Mouse (Mus musculus) liver, embryonic 14.5 days (tissue): Measurements from ENCODE around the gene Apbb2. TPM values are rescaled to one million over a fixed set of nuclear protein-coding genes. Genes with fewer than 3 reads are reported as not detected.

Experiments
- ATAC-seq: fragments of 200-750 bp; cut with Nextera tagmentation; 2 replicates; pipeline ENCODE4 v1.8.0; 2017; ENCODE audit warnings: moderate number of reproducible peaks, mild to moderate bottlenecking, moderate library complexity; ENCODE audit not compliant: insufficient read depth
- DNase-seq, 3 experiments: peaks; one replicate each; pipeline ENCODE4 v3.0.0-alpha.2; 2012 to 2013; ENCODE audit warnings: low read depth in 3 of 3, low spot score in 3 of 3
- H3K27ac ChIP-seq: fragments of 300-500 bp; sonication (generic); 2 replicates; pipeline ENCODE4 v1.5.1; 2014; ENCODE audit warnings: moderate library complexity, mild to moderate bottlenecking, control low read depth, inconsistent platforms
- H3K27me3 ChIP-seq: fragments of 300-500 bp; sonication (generic); 2 replicates; pipeline ENCODE4 v1.6.1; 2014; ENCODE audit warnings: mild to moderate bottlenecking, low read length, moderate library complexity; ENCODE audit not compliant: control insufficient read depth, insufficient read depth
- H3K36me3 ChIP-seq: fragments of 300-500 bp; sonication (generic); replicated peaks from 2 replicates; pipeline ENCODE4 v1.6.1; 2014; ENCODE audit warnings: low read depth; ENCODE audit not compliant: control insufficient read depth, insufficient read depth
- H3K4me1 ChIP-seq, 2 experiments: fragments of 200-500 bp in 1 of 2; fragments of 300-500 bp in 1 of 2; sonication (generic) in 1 of 2; replicated peaks; 2 replicates each; pipeline ENCODE4 v1.6.1; 2012 to 2014; ENCODE audit warnings: antibody characterized with exemption in 1 of 2, inconsistent platforms in 1 of 2, low read length in 1 of 2; ENCODE audit not compliant: control insufficient read depth in 2 of 2, insufficient read depth in 2 of 2
- H3K4me2 ChIP-seq: fragments of 300-500 bp; sonication (generic); 2 replicates; pipeline ENCODE4 v1.6.1; 2014; ENCODE audit warnings: low read depth, mild to moderate bottlenecking, control low read depth, moderate library complexity
- H3K4me3 ChIP-seq, 2 experiments: fragments of 200-500 bp in 1 of 2; fragments of 300-500 bp in 1 of 2; sonication (generic) in 1 of 2; 2 replicates each; pipeline ENCODE4 v1.5.1; 2012 to 2014; ENCODE audit warnings: low read depth in 2 of 2, low read length in 2 of 2, mild to moderate bottlenecking in 2 of 2, control low read depth in 1 of 2, inconsistent platforms in 1 of 2, moderate library complexity in 1 of 2; ENCODE audit not compliant: insufficient read depth in 1 of 2
- H3K9ac ChIP-seq: fragments of 300-500 bp; sonication (generic); replicated peaks from 2 replicates; pipeline ENCODE4 v1.6.1; 2014; ENCODE audit warnings: mild to moderate bottlenecking, control low read depth, moderate library complexity
- H3K9me3 ChIP-seq: fragments of 300-500 bp; sonication (generic); 2 replicates; pipeline ENCODE4 v1.6.1; 2016; ENCODE audit warnings: low read length, mixed read lengths; ENCODE audit not compliant: control insufficient read depth
- CTCF ChIP-seq: IDR thresholded peaks from 2 replicates; pipeline ENCODE4 v1.5.1; 2016; ENCODE audit warnings: antibody characterized with exemption, low read depth, control low read depth
- EP300 ChIP-seq: IDR thresholded peaks from 2 replicates; pipeline ENCODE4 v1.6.1; 2016; ENCODE audit warnings: antibody characterized with exemption, low read depth
- WGBS: fragments of 180-500 bp; shearing (Covaris S2); extraction: QIAGEN DNeasy Blood & Tissue Kit; methylation state at CpG from one replicate; pipeline ENCODE4 v1.1.7; 2014; ENCODE audit not compliant: insufficient replicate concordance; 5-methylcytosine and 5-hydroxymethylcytosine counted together
- polyA plus RNA-seq, 2 experiments: library from polyadenylated mRNA; depleted of rRNA in 1 of 2; stranded (reverse) in 1 of 2; unstranded in 1 of 2; fragments of >200 nt; fragmentation: Nextera tagmentation in 1 of 2; extraction: Ambion mirVana in 1 of 2; gene quantifications; 2 replicates each; pipeline versions ENCODE4 v1.2.1 to v1.2.3; 2012 to 2014

The Apbb2 gene
- polyA plus RNA-seq, 2 experiments, result 0.92 to 2.8 TPM

DNA sequence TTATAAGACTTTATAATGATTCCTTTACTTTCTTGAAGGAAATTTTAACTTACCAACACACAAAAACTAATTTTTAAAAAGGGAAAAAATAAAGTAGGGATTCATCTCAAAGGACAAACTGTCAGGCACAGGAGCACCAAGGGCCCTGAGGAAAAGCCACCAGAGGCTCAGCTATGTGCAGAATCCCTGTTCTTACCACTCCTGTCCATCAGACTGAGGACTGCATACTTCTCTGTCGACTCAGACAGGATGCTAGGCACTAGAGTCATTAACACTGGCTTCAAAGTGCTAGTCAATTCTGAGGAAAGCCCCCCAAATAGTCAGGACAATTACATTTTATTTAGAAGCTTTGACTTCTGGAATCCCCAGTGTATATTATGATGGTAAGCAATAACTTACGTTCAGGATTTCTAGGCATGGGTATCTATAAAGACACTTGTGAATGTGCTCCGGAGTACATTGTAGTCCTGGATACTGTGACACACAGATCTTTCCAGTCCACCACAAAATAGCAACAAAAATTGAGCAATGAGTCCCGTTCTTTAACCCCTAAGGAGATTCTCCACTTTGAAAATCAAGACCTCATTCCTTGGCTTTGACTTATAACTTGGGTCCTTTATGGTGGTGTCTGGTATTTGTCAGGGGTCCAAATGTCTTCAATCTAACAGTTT, 150.1 kb downstream of the Apbb2 start:
- H3K9me3 ChIP-seq, result no peaks in the 10 kb centered on the region
- H3K4me1 ChIP-seq, result no peaks in the 10 kb centered on the region; a peak in 1 of 4 replicates
- no peaks in the 10 kb centered on the region for H3K27me3 ChIP-seq
- H3K4me3 ChIP-seq, result no peak overlapping the region
- no peak for DNase-seq
- H3K27ac ChIP-seq, result no peak overlapping the region
- no peak for ATAC-seq
- H3K36me3 ChIP-seq, result no peaks in the 10 kb centered on the region
- TF ChIP-seq CTCF (no peak), EP300 (no peak)
- WGBS, result 41% methylated on average over 4 of the region's 4 CpGs
- no peak overlapping the region for H3K4me2 ChIP-seq
- H3K9ac ChIP-seq, result no peak overlapping the region

DNA sequence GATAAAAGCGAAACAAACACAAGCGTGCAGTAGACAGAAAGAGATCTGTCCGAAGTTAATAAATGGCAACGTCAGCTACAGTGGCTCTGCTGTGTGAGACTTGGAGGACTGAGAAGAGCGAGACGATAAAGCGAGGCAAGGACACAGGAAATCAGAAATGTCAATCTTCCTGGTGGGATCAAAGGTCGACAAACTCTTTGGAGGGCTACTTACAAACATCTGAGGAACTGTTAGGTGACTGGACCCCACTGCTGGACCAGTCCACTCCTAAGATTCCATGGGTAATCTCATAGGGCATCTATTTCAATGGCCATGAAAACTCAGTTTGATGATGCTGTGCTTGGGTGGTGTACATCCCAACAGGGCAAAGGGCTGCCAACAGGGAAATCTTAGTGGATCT, 155.9 kb downstream of the Apbb2 start:
- 60% methylated on average over 8 of the region's 8 CpGs for WGBS
- Histone ChIP-seq H3K4me2 (no peak overlapping the region), H3K9ac (no peak overlapping the region), H3K36me3 (no peaks in the 10 kb centered on the region), H3K9me3 (no peaks in the 10 kb centered on the region), H3K4me3 (no peak overlapping the region), H3K27me3 (no peaks in the 10 kb centered on the region), H3K27ac (no peak overlapping the region), H3K4me1 (peaks cover 0 to 3% of the 10 kb centered on the region in 2 experiments; a peak in 2 of 4 replicates)
- TF ChIP-seq EP300 (no peak), CTCF (no peak)
- no peak for ATAC-seq
- no peak for DNase-seq

DNA sequence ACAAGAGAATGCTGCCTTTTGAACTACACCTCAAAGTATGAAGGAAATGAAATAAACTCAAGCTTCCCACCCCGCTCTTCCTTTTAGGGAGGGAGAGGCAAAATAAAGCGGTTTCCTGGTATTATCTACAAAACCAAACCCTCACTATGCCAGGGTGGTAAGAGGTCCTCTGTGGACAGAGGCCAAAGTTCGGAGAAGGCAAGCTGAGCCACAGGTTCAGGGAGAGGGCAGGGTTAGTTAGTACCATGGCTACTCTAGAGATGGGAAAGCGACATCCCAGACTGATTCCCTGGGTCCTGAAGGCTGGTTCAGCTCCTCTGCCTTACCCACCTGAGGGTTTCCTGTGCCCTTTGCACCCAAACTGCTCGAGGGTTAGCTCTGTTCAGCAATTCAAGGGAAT, 159.7 kb downstream of the Apbb2 start:
- ATAC-seq, result no peak
- no peak for DNase-seq
- no peak overlapping the region for H3K4me3 ChIP-seq
- 37% methylated on average over 5 of the region's 5 CpGs for WGBS
- no peak overlapping the region for H3K4me2 ChIP-seq
- H3K27ac ChIP-seq, result no peak overlapping the region
- TF ChIP-seq CTCF, result no peak
- no peak for TF ChIP-seq EP300
- no peak overlapping the region for H3K9ac ChIP-seq
- no peaks in the 10 kb centered on the region for H3K27me3 ChIP-seq
- H3K36me3 ChIP-seq, result no peaks in the 10 kb centered on the region
- H3K9me3 ChIP-seq, result no peaks in the 10 kb centered on the region
- H3K4me1 ChIP-seq, result peaks cover 0 to 3% of the 10 kb centered on the region in 2 experiments; a peak in 2 of 4 replicates

DNA sequence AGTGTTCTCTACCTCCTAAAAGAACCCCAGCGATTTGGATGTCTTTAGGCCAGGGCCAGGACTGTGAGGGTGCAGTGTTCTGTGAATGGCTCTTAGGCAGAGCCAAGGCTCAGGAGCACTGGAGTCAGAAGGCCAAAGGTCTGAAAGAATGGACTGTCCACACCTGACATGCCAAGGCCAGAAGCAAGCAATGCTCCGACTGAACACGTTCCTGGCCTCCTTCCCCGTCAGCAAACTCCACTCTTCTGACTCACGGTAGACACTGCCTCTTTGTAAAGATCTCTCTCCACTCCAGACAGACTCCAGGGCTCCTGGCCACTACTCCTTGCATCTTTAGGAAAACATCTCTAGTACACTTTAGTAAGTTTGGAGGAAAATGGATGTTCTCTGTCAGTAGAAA, 163.3 kb downstream of the Apbb2 start:
- Histone ChIP-seq H3K36me3 (no peaks in the 10 kb centered on the region), H3K4me3 (no peak overlapping the region), H3K4me1 (peaks cover 0 to 3% of the 10 kb centered on the region in 2 experiments; a peak in 1 of 4 replicates), H3K27me3 (no peaks in the 10 kb centered on the region), H3K27ac (no peak overlapping the region), H3K9ac (no peak overlapping the region), H3K4me2 (no peak overlapping the region), H3K9me3 (no peaks in the 10 kb centered on the region)
- TF ChIP-seq EP300 (no peak), CTCF (no peak)
- ATAC-seq (no peak), DNase-seq (no peak)
- WGBS, result 67% methylated on average over 5 of the region's 5 CpGs

GRCm38 (mm10) chr5:66454826-66455225, 163.8 kb downstream of the Apbb2 start:
- Histone ChIP-seq H3K36me3 (no peaks in the 10 kb centered on the region), H3K4me1 (peaks cover 0 to 3% of the 10 kb centered on the region in 2 experiments; a peak in 1 of 4 replicates), H3K27me3 (no peaks in the 10 kb centered on the region), H3K9me3 (no peaks in the 10 kb centered on the region), H3K27ac (no peak overlapping the region), H3K4me2 (no peak overlapping the region), H3K9ac (no peak overlapping the region), H3K4me3 (no peak overlapping the region)
- DNase-seq, result no peak
- ATAC-seq, result no peak
- WGBS, result 41% methylated on average over 4 of the region's 4 CpGs
- no peak for TF ChIP-seq CTCF
- no peak for TF ChIP-seq EP300
